Mouse (Mus musculus) heart, postnatal 25 days (tissue): ENCODE results near the gene Lrrc45. TPM values are rescaled to one million over a fixed set of nuclear protein-coding genes. Genes with fewer than 3 reads are reported as not detected.

Experiments used
- DNase-seq: peaks from one replicate; pipeline ENCODE4 v3.0.0; 2022; ENCODE audit warnings: low spot score
- intact Hi-C: fragments of 180-260 bp; cut with DNase I; formaldehyde crosslinking; loops from one replicate; pipeline ENCODE4 v1.15.1; 2025
- total RNA-seq, 2 experiments: library from RNA; stranded (reverse); gene quantifications; 2 replicates each; pipeline ENCODE4 v1.2.3; 2021

Gene Lrrc45
- total RNA-seq, 2 experiments from 2014 or later, result 5.6 to 6.2 TPM

GRCm38 (mm10) chr11:120697741-120698140 is 16.0 kb upstream of the Lrrc45 start:
- peak; percentile 59 for DNase-seq
- intact Hi-C loops, result no loop called here

- DNase-seq, result no peak
- intact Hi-C loops, result no loop called here
These were observed 9.8 kb upstream of the Lrrc45 start for GRCm38 (mm10) chr11:120703696-120704454.

- no peak for DNase-seq
- intact Hi-C loops, result no loop called here
These were observed 9.0 kb upstream of the Lrrc45 start for GRCm38 (mm10) chr11:120704486-120705325.

- intact Hi-C loops, result no loop called here
- DNase-seq, result no peak
These were observed 7.6 kb upstream of the Lrrc45 start for GRCm38 (mm10) chr11:120706120-120706519.

GRCm38 (mm10) chr11:120707225-120707624 is 6.5 kb upstream of the Lrrc45 start:
- no peak for DNase-seq
- intact Hi-C loops, result no loop called here

- intact Hi-C loops, result no loop called here
- DNase-seq, result no peak
These were observed 5.8 kb upstream of the Lrrc45 start for GRCm38 (mm10) chr11:120707969-120708368.

- intact Hi-C loops, result no loop called here
These were observed 4.2 kb upstream of the Lrrc45 start for GRCm38 (mm10) chr11:120709551-120709950.

GRCm38 (mm10) chr11:120710672-120711071 is 3.1 kb upstream of the Lrrc45 start:
- intact Hi-C loops, result loop anchor here (10.0 kb wide), 1 partner anchor 196 kb away; no protein-coding TSS in a partner anchor

More at GRCm38 (mm10) chr11:120709551-120709950, 4.2 kb upstream of the Lrrc45 start:
- no peak for DNase-seq

GRCm38 (mm10) chr11:120711980-120712604 is 1.6 kb upstream of the Lrrc45 start:
- intact Hi-C loops, result loop anchor here (1.0 to 10.0 kb wide), 4 partner anchors 53 to 197 kb away; partner anchors contain the start of gene Sirt7
- DNase-seq, result no peak

More at GRCm38 (mm10) chr11:120710672-120711071, 3.1 kb upstream of the Lrrc45 start:
- DNase-seq, result no peak

- peak; percentile 24 for DNase-seq
- intact Hi-C loops, result loop anchor here (1.0 to 10.0 kb wide), 4 partner anchors 54 to 198 kb away; partner anchors contain the start of gene Sirt7
These were observed 755 bp upstream of the Lrrc45 start for GRCm38 (mm10) chr11:120712771-120713568.

GRCm38 (mm10) chr11:120714546-120714945 is 821 bp downstream of the Lrrc45 start:
- no peak for DNase-seq
- intact Hi-C loops, result loop anchor here (10.0 kb wide), 1 partner anchor 200 kb away; no protein-coding TSS in a partner anchor

GRCm38 (mm10) chr11:120715131-120715530 is 1.4 kb downstream of the Lrrc45 start:
- no peak for DNase-seq
- intact Hi-C loops, result loop anchor here (5.0 to 10.0 kb wide), 2 partner anchors 200 to 228 kb away; no protein-coding TSS in a partner anchor

- intact Hi-C loops, result loop anchor here (5.0 to 10.0 kb wide), 2 partner anchors 204 to 232 kb away; no protein-coding TSS in a partner anchor
These were observed 5.5 kb downstream of the Lrrc45 start for GRCm38 (mm10) chr11:120719242-120719641.

GRCm38 (mm10) chr11:120719841-120720376 is 6.2 kb downstream of the Lrrc45 start:
- DNase-seq, result no peak

More at GRCm38 (mm10) chr11:120719242-120719641, 5.5 kb downstream of the Lrrc45 start:
- DNase-seq, result no peak

GRCm38 (mm10) chr11:120720450-120720849 is 6.7 kb downstream of the Lrrc45 start:
- intact Hi-C loops, result loop anchor here (1.0 to 5.0 kb wide), 3 partner anchors 56 to 322 kb away; no protein-coding TSS in a partner anchor
- DNase-seq, result peak; percentile 68

More at GRCm38 (mm10) chr11:120719841-120720376, 6.2 kb downstream of the Lrrc45 start:
- intact Hi-C loops, result loop anchor here (1.0 to 10.0 kb wide), 5 partner anchors 56 to 322 kb away; no protein-coding TSS in a partner anchor

GRCm38 (mm10) chr11:120721124-120722066 is 7.7 kb downstream of the Lrrc45 start, which contains the start of gene Rac3:
TSS of gene Rac3 (plus strand) at chr11:120721470.
- intact Hi-C loops, result loop anchor here (5.0 kb wide), 1 partner anchor 321 kb away; no protein-coding TSS in a partner anchor
- no peak for DNase-seq

- DNase-seq, result no peak
- intact Hi-C loops, result loop anchor here (5.0 kb wide), 1 partner anchor 320 kb away; no protein-coding TSS in a partner anchor
These were observed 8.4 kb downstream of the Lrrc45 start for GRCm38 (mm10) chr11:120722067-120722630.
